Mouse (Mus musculus) spleen, adult 2 months (tissue): Measurements from ENCODE around the gene Mcur1. TPM values are rescaled to one million over a fixed set of nuclear protein-coding genes. Genes with fewer than 3 reads are reported as not detected.

Experiments
- DNase-seq, 2 experiments: peaks; one replicate each; pipeline versions ENCODE4 v3.0.0 to v3.0.0-alpha.2; 2012 to 2021; ENCODE audit warnings: low spot score in 2 of 2, low read depth in 1 of 2
- H3K27ac ChIP-seq: fragments of 200-500 bp; 2 replicates; pipeline ENCODE4 v1.5.1; 2012; ENCODE audit warnings: low read length, inconsistent platforms; ENCODE audit not compliant: insufficient read depth
- H3K27me3 ChIP-seq: fragments of 200-500 bp; 2 replicates; pipeline ENCODE4 v1.6.1; 2012; ENCODE audit warnings: mild to moderate bottlenecking, moderate library complexity, low read length, inconsistent platforms; ENCODE audit not compliant: control insufficient read depth, insufficient read depth
- H3K36me3 ChIP-seq: fragments of 200-500 bp; 2 replicates; pipeline ENCODE4 v1.6.1; 2012; ENCODE audit warnings: mild to moderate bottlenecking, low read length, inconsistent platforms; ENCODE audit not compliant: control insufficient read depth, insufficient read depth
- H3K4me1 ChIP-seq: fragments of 200-500 bp; 2 replicates; pipeline ENCODE4 v1.6.1; 2011; ENCODE audit warnings: inconsistent platforms; ENCODE audit not compliant: control insufficient read depth, insufficient read depth, insufficient read length
- H3K4me3 ChIP-seq: fragments of 200-500 bp; 2 replicates; pipeline ENCODE4 v1.5.1; 2011; ENCODE audit warnings: mild to moderate bottlenecking, inconsistent platforms; ENCODE audit not compliant: insufficient read depth, insufficient read length; ENCODE audit errors: extremely low read depth
- CTCF ChIP-seq: fragments of 200-500 bp; IDR thresholded peaks from 2 replicates; pipeline ENCODE4 v1.5.1; 2011; ENCODE audit warnings: mild to moderate bottlenecking, inconsistent platforms; ENCODE audit not compliant: insufficient read depth, insufficient read length, insufficient replicate concordance; ENCODE audit errors: extremely low read depth
- POLR2A ChIP-seq: fragments of 200-500 bp; IDR thresholded peaks from 2 replicates; pipeline ENCODE4 v1.6.1; 2011; ENCODE audit warnings: low read depth, low read length, inconsistent platforms
- WGBS: fragments of 180-500 bp; shearing (Covaris S2); methylation state at CpG from one replicate; pipeline ENCODE4 v1.1.7; 2018; 5-methylcytosine and 5-hydroxymethylcytosine counted together
- polyA plus RNA-seq: library from polyadenylated mRNA; depleted of rRNA; stranded (reverse); fragments of >200 nt; gene quantifications from 2 replicates; pipeline ENCODE4 v1.2.3, GENCODE M21; 2012; rRNA removed

Mcur1 gene
- polyA plus RNA-seq, 1 experiment, result 10.0 TPM

GRCm38 (mm10) chr13:43493058-43493481, 66.9 kb downstream of the Mcur1 start:
- H3K4me1 ChIP-seq, result peaks cover 2% of the 10 kb centered on the region; the same call in 1 of the 2 replicates
- H3K4me3 ChIP-seq, result no peak overlapping the region
- DNase-seq, result no peak
- WGBS, result 87% methylated on average over 11 of the region's 11 CpGs
- H3K27ac ChIP-seq, result no peak overlapping the region
- no peaks in the 10 kb centered on the region for H3K36me3 ChIP-seq
- no peak for TF ChIP-seq CTCF
- no peak for TF ChIP-seq POLR2A
- no peaks in the 10 kb centered on the region for H3K27me3 ChIP-seq

Other genes with a start within 250 kb of the Mcur1 start
- gene Sirt5, start 194.7 kb downstream of the Mcur1 start, polyA plus RNA-seq, result 3.1 and 3.3 TPM in 2 replicates
- gene Nol7, start 161.8 kb downstream of the Mcur1 start, polyA plus RNA-seq, result 62.1 and 83.8 TPM in 2 replicates
- gene Ranbp9, start 78.9 kb downstream of the Mcur1 start, polyA plus RNA-seq, result 14.4 and 15.7 TPM in 2 replicates
- gene Rnf182, start 55.5 kb upstream of the Mcur1 start, polyA plus RNA-seq, result 0.02 TPM in 2 replicates
- 38.3 and 58.4 TPM in 2 replicates for gene Cd83, start 224.6 kb upstream of the Mcur1 start, polyA plus RNA-seq